Mouse (Mus musculus): Measurements from ENCODE around the gene Emid1. TPM values are rescaled to one million over a fixed set of nuclear protein-coding genes. Genes with fewer than 3 reads are reported as not detected.

Gene Emid1
- polyA plus RNA-seq, 1 experiment from 2014 or later, result 13.1 TPM

DNA sequence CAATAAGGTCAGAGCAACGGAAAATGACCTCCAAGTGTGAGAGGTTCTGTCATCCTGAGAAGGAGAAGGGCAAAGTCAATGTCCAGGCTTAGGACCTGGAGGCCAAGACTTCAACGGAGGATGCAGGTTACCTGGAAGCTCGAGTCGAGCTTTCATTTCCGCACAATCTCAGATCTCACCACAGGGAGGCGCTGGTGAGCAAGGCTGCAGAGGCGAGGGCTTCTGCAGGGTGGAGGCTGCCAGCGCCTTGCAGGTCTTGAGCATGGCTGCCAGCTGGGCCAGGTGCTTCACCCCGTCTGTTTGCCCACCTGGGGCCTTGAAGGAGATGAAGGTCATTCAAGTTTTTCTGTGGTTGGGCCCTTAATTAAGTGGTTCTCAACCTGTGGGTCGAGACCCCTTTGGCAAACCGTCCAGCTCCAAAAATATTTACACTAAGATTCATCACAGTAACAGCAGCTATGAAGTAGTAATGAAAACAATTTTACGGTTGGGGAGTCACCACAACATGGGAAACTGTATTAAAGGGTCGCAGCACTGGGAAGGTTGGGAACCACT, 29.9 kb upstream of the Emid1 start:
- WGBS, result 23% methylated on average over 13 of the region's 13 CpGs
- Histone ChIP-seq H3K36me3 (replicated peaks) (no peaks in the 10 kb centered on the region), H3K4me3 (no peak overlapping the region), H3K9me3 (no peaks in the 10 kb centered on the region), H3K27me3 (replicated peaks; ENCODE audit: low read depth, poor library complexity, severe bottlenecking) (peaks cover 20% of the 10 kb centered on the region), H3K4me1 (peaks cover 51% of the 10 kb centered on the region), H3K27ac (replicated peaks) (no peak overlapping the region)
- peak; percentile 88 for DNase-seq (ENCODE audit: low spot score)

DNA sequence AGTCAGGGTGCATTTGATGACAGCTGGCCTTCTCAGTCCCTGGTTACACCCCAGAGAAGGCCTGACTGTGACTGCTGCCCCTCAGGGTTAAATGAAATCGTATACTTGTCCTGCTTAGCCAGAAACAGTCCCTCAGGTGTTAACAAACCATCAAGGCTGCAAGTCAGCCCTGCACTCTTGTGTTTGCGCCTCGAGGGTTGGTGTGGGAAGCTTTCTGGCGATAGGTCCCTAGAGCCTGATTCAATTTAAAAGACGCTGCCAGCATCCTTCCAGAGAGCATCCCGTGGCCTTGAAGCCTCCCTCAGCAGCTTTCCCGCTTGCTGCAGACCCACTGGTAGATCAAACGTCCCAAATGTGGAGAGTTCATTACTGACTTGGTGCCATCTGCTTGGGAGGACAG, 27.3 kb upstream of the Emid1 start:
- Histone ChIP-seq H3K27me3 (replicated peaks; ENCODE audit: low read depth, poor library complexity, severe bottlenecking) (peaks cover 20% of the 10 kb centered on the region), H3K27ac (replicated peaks) (no peak overlapping the region; the same call in 1 of the 2 replicates), H3K4me3 (no peak overlapping the region), H3K4me1 (peaks cover 39% of the 10 kb centered on the region), H3K9me3 (no peaks in the 10 kb centered on the region), H3K36me3 (replicated peaks) (no peaks in the 10 kb centered on the region)
- DNase-seq (ENCODE audit: low spot score), result no peak
- 35% methylated on average over 8 of the region's 8 CpGs for WGBS

DNA sequence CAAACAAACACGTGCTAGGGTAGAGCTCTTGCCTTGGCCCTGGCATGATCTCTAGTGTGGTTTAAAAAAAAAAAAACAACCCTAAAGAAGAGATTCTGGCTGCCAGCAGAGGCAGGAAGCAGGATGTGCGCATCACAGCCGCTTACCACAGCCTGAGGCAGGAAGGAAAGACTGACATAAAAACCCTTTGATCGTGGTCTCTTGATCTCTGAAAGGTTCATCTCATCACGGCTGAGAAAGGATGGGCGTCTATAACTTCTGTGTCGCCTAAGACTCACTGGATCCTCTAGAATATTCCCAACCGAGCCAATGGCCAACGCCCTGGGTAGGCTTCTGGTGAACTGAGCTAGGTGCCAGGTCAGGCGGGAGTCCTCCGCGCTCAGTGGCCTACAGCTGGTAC, 25.1 kb upstream of the Emid1 start:
- Histone ChIP-seq H3K4me1 (peaks cover 39% of the 10 kb centered on the region), H3K27ac (replicated peaks) (no peak overlapping the region), H3K27me3 (replicated peaks; ENCODE audit: low read depth, poor library complexity, severe bottlenecking) (peaks cover 20% of the 10 kb centered on the region), H3K4me3 (no peak overlapping the region), H3K36me3 (replicated peaks) (no peaks in the 10 kb centered on the region), H3K9me3 (no peaks in the 10 kb centered on the region)
- DNase-seq (ENCODE audit: low spot score), result no peak
- WGBS, result 66% methylated on average over 12 of the region's 12 CpGs

DNA sequence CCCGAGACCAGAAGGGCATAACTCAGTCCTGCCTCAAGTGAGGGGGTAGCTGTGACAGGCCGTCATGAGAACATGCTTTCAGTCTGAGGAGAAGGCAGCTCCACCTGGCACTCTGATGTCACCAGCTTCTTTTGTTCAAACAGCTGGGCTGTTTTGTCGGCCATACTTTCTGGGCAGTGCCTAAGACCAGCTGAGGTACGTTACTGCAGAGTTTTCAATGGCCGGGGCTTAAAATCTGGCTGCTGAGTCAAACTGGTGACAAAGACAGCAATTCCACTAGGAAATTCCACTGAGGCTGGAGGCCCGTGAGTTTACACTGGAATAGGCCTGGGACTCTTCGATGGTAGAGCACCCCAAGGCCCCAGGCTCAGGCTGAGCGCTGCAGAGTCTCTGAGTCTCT, 24.6 kb upstream of the Emid1 start:
- no peak for DNase-seq (ENCODE audit: low spot score)
- 74% methylated on average over 8 of the region's 8 CpGs for WGBS
- peak overlapping the region; percentile 30; the same call in 1 of the 2 replicates for H3K27ac ChIP-seq (replicated peaks)

DNA sequence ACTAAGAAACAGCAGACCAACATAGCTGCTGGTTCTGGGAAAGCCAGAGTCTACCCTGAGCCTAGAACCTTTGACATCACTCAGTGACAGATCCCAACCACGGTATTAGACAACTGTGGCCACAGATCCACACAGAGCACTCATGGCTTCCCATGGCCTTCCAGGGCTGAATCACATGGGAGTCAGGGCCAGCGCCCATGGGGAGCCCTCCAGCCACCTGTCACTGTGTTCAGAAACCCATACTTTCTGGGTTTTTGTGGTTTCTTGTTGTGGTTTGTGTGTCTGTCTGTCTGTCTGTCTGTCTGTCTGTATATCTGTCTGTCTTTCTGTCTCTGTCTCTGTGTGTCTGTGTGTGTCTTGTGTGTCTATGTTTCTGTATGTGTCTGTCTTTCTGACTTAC, 23.8 kb upstream of the Emid1 start:
- Histone ChIP-seq H3K4me3 (no peak overlapping the region), H3K27ac (replicated peaks) (no peak overlapping the region), H3K36me3 (replicated peaks) (no peaks in the 10 kb centered on the region), H3K4me1 (peaks cover 39% of the 10 kb centered on the region), H3K27me3 (replicated peaks; ENCODE audit: low read depth, poor library complexity, severe bottlenecking) (peaks cover 20% of the 10 kb centered on the region), H3K9me3 (no peaks in the 10 kb centered on the region)
- 90% methylated on average over 2 of the region's 2 CpGs for WGBS
- no peak for DNase-seq (ENCODE audit: low spot score)

More for the DNA sequence above, 24.6 kb upstream of the Emid1 start:
- H3K27me3 ChIP-seq (replicated peaks; ENCODE audit: low read depth, poor library complexity, severe bottlenecking), result peaks cover 20% of the 10 kb centered on the region
- H3K36me3 ChIP-seq (replicated peaks), result no peaks in the 10 kb centered on the region
- peaks cover 39% of the 10 kb centered on the region for H3K4me1 ChIP-seq
- H3K9me3 ChIP-seq, result no peaks in the 10 kb centered on the region
- no peak overlapping the region for H3K4me3 ChIP-seq

DNA sequence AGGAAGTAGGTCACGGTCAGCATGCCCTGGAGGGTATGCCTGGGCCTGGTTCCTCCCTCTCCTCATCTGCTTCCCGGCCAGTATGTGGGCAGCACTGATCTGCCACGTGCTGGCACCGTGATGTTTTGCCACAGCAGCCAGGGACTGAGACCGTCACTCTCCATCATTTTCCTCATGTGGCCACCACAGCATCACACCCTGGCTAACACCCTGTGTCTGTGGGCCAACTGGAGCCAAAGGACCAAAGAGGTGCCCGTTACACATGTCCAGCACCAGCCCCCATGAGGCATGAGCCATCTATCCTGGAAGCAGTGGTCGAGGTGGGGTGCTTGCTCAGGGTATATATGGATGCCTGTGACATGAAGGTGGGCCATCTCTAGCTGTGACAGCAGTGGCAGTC, 23.1 kb upstream of the Emid1 start:
- H3K9me3 ChIP-seq, result no peaks in the 10 kb centered on the region
- H3K4me3 ChIP-seq, result no peak overlapping the region
- no peak for DNase-seq (ENCODE audit: low spot score)
- no peaks in the 10 kb centered on the region for H3K36me3 ChIP-seq (replicated peaks)
- H3K27me3 ChIP-seq (replicated peaks; ENCODE audit: low read depth, poor library complexity, severe bottlenecking), result peaks cover 16% of the 10 kb centered on the region
- 84% methylated on average over 7 of the region's 7 CpGs for WGBS
- no peak overlapping the region for H3K27ac ChIP-seq (replicated peaks)
- peaks cover 39% of the 10 kb centered on the region for H3K4me1 ChIP-seq

DNA sequence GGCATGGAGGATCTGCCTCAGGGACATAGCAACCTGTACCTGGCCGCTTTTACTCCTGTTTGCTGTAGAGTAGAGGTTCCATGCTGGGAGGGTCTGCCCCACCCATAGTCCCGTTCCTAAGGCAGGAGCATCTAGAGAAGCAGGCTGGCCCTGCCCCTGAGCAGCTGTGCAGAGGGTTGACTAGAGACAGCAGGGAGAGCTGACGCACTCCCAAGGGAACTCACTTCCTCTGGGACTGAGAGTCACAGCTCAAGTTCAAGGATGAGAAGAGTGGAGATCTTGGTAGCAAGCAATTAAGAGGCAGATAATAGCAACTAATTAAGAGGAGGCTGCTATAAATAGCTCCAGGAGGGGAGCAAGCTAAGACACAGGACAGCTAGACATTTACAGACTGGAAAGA, 20.8 kb upstream of the Emid1 start:
- Histone ChIP-seq H3K9me3 (no peaks in the 10 kb centered on the region), H3K4me1 (peaks cover 24% of the 10 kb centered on the region), H3K4me3 (no peak overlapping the region), H3K27ac (replicated peaks) (no peak overlapping the region), H3K27me3 (replicated peaks; ENCODE audit: low read depth, poor library complexity, severe bottlenecking) (no peaks in the 10 kb centered on the region; the same call in 1 of the 2 replicates), H3K36me3 (replicated peaks) (no peaks in the 10 kb centered on the region)
- 59% methylated on average over 3 of the region's 3 CpGs for WGBS
- no peak for DNase-seq (ENCODE audit: low spot score)

DNA sequence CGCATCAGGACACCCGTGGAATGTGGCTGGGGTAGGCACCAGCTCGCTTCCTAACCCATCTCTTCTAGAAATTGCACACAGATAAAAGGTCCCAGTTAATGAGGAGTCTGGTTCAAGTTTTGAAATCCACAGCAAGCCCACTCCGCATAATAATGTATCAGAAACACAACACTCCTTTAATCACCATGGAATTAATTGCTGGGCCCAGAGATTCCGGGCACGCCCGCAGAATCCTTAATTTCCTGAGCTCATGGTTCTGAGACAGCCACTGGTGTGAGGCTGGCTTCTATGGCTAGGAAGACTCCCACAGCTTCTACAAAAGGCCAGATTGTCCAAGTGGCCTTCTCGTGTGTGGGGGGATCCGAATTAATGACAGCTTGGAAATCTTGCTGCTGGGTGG, 15.3 kb upstream of the Emid1 start:
- Histone ChIP-seq H3K27ac (replicated peaks) (0 out of 2 replicates have a peak overlapping the region, but pooled peaks have one; percentile 46), H3K4me1 (peaks cover 44% of the 10 kb centered on the region), H3K9me3 (no peaks in the 10 kb centered on the region), H3K27me3 (replicated peaks; ENCODE audit: low read depth, poor library complexity, severe bottlenecking) (peaks cover 14% of the 10 kb centered on the region; the same call in 1 of the 2 replicates), H3K36me3 (replicated peaks) (no peaks in the 10 kb centered on the region), H3K4me3 (no peak overlapping the region)
- WGBS, result 82% methylated on average over 9 of the region's 9 CpGs
- no peak for DNase-seq (ENCODE audit: low spot score)

DNA sequence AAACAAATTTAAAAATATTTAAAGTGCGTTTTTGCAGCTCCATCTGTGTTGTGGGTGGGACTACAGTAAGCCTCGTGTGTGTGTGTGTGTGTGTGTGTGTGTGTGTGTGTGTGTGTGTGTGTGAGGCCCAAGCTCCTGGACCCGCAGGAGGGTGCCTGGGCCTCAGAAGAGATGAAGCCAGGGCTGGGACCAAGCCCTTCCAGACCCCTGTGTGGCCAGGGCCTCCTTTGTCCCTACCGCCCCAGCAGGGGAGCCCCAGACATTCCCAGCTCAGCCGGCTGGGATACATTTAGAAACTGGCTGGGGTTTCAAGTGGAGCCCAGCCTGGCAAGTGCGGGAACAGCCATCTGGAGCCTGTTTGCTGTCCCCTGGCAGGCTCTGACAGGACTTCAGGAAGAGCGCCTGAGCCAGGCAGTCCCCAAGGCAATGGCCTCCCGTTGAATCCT, 13.4 kb upstream of the Emid1 start:
- no peaks in the 10 kb centered on the region for H3K36me3 ChIP-seq (replicated peaks)
- H3K9me3 ChIP-seq, result peaks cover 5% of the 10 kb centered on the region; the same call in 1 of the 2 replicates
- H3K27me3 ChIP-seq (replicated peaks; ENCODE audit: low read depth, poor library complexity, severe bottlenecking), result peaks cover 14% of the 10 kb centered on the region; the same call in 1 of the 2 replicates
- peak overlapping the region; percentile 84 for H3K27ac ChIP-seq (replicated peaks)
- H3K4me3 ChIP-seq, result no peak overlapping the region
- peaks cover 44% of the 10 kb centered on the region for H3K4me1 ChIP-seq
- WGBS, result 18% methylated on average over 8 of the region's 8 CpGs
- DNase-seq (ENCODE audit: low spot score), result peak; percentile 79

DNA sequence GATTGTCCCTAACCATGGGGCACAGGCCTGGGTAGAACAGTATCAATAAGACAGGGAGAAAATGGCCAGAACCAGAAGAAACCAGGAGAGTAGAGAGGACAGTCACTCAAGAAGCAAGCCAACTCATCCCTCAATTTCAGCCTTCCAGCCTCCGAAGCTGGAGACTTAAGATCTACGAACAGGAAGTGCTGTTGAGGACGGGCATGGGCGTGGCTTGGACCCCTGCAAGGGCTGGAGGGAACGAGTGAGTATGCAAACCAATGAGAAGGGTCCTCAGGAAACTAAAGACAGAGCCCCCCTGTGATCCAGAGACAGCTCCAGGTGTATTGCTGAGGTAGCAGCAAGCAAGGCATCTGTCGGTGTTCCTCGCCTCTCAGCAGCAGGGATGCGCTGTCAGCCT, 12.3 kb upstream of the Emid1 start:
- 13% methylated on average over 8 of the region's 8 CpGs for WGBS
- no peak for DNase-seq (ENCODE audit: low spot score)
- peaks cover 14% of the 10 kb centered on the region; the same call in 1 of the 2 replicates for H3K27me3 ChIP-seq (replicated peaks; ENCODE audit: low read depth, poor library complexity, severe bottlenecking)
- H3K9me3 ChIP-seq, result peaks cover 5% of the 10 kb centered on the region; the same call in 1 of the 2 replicates
- H3K4me3 ChIP-seq, result no peak overlapping the region
- H3K27ac ChIP-seq (replicated peaks), result peak overlapping the region; percentile 84
- peaks cover 44% of the 10 kb centered on the region for H3K4me1 ChIP-seq
- no peaks in the 10 kb centered on the region for H3K36me3 ChIP-seq (replicated peaks)

DNA sequence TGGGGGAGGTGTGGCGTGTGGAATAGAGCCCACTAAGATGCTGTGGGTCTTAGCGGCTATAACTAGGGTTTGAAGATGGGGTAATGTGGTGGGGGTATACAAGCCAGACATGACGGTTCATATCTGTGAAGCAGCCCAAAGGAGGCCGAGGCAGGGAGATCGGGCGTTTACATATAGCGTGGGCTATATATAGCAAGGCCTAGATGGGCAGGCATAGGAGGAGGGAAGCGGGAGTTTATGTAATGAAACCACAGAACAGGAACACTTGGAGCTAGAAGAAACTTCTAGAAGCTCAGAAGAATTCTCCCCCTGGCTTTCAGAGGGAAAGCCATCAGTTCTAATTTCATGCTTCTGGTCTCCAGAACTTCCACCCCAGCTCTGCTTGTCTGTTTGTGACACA, 11.4 kb upstream of the Emid1 start:
- H3K27me3 ChIP-seq (replicated peaks; ENCODE audit: low read depth, poor library complexity, severe bottlenecking), result peaks cover 14% of the 10 kb centered on the region; the same call in 1 of the 2 replicates
- H3K4me3 ChIP-seq, result no peak overlapping the region
- peaks cover 44% of the 10 kb centered on the region for H3K4me1 ChIP-seq
- WGBS, result 94% methylated on average over 8 of the region's 8 CpGs
- no peaks in the 10 kb centered on the region for H3K36me3 ChIP-seq (replicated peaks)
- no peak overlapping the region for H3K27ac ChIP-seq (replicated peaks)
- DNase-seq (ENCODE audit: low spot score), result no peak
- peaks cover 5% of the 10 kb centered on the region; the same call in 1 of the 2 replicates for H3K9me3 ChIP-seq

DNA sequence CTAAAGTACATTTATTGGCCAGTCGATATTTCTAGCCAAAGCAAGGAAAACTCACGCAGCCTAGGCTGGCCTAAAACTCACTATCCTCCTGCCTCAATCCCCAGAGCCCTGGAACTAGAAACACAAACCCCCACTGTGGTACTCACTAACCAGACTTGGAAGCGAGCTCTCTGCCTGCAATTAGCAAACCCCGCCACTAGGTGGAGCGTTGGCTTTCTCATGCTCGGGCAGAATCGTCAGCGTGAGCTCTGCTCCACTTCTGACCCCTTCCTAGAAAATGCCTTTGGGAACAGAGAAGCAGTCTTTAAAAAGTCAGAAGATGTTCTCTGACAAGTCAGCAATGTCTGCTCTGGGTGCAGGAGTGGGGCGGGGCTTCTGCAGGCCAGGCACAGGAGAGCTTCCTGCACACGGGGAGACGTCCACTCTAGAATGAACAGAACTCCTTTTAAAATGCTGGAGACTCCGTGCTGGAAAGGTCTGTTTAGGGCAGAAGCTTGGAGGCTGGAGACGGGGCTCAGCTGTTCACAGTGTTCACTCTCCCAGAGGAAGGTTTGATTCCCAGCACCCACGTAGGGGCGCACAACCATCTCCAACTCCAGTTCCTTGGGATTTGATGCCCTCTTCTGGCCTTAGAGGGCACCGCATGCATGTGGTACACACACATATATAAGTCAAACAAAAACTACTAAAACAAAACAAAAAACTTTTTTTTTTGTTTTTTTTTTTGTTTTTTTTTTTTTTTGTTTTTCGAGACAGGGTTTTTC, 8.8 kb upstream of the Emid1 start:
- H3K9me3 ChIP-seq, result peaks cover 5% of the 10 kb centered on the region; the same call in 1 of the 2 replicates
- WGBS, result 72% methylated on average over 17 of the region's 17 CpGs
- DNase-seq (ENCODE audit: low spot score), result peak; percentile 61

DNA sequence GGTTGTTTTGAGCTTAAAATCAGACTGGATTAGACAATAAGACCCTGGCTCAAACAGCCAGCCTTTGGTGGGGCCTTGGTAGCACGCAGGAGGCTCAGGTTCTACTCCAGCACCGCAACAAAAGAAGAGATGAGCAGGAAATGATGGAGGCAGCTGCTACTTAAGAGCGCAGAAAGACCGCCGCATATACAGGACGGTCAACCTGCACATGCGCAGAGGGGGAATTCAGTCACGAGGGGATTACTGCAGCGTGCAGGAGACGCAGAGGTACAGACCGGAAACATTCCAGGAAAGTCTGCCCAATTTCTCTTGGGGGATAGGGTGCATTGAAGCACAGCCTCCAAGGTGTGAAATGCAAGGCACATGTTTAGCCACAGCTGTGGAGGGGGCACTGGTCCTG, 6.0 kb upstream of the Emid1 start:
- Histone ChIP-seq H3K9me3 (peaks cover 5% of the 10 kb centered on the region; the same call in 1 of the 2 replicates), H3K36me3 (replicated peaks) (no peaks in the 10 kb centered on the region), H3K27ac (replicated peaks) (no peak overlapping the region), H3K4me3 (no peak overlapping the region), H3K4me1 (peaks cover 35% of the 10 kb centered on the region), H3K27me3 (replicated peaks; ENCODE audit: low read depth, poor library complexity, severe bottlenecking) (peaks cover 23% of the 10 kb centered on the region)
- DNase-seq (ENCODE audit: low spot score), result no peak
- 90% methylated on average over 11 of the region's 11 CpGs for WGBS

More for the DNA sequence above, 8.8 kb upstream of the Emid1 start:
- no peak overlapping the region for H3K27ac ChIP-seq (replicated peaks)
- H3K4me1 ChIP-seq, result peaks cover 42% of the 10 kb centered on the region
- no peaks in the 10 kb centered on the region for H3K36me3 ChIP-seq (replicated peaks)
- peaks cover 18% of the 10 kb centered on the region; the same call in 1 of the 2 replicates for H3K27me3 ChIP-seq (replicated peaks; ENCODE audit: low read depth, poor library complexity, severe bottlenecking)
- no peak overlapping the region for H3K4me3 ChIP-seq
